Mouse (Mus musculus) thymus, adult 2 months (tissue): ENCODE measurements at regions not wholly inside any gene's neighbourhood (a gene's known extent, or its start where the extent isn't known, plus 50 kb on each side); places are given as distances from the start of the nearest gene placed in this dataset.
A peak's percentile ranks its signal among the peaks of the same experiment; 100 is the strongest.

Source experiments
- DNase-seq: peaks from one replicate; pipeline ENCODE4 v3.0.0; 2021
- H3K27ac ChIP-seq: fragments of 200-500 bp; 2 replicates; pipeline ENCODE4 v1.5.1; 2012; ENCODE audit warnings: low read length, control low read depth; ENCODE audit not compliant: control insufficient read depth, insufficient read depth
- H3K27me3 ChIP-seq: fragments of 200-500 bp; 2 replicates; pipeline ENCODE4 v1.6.1; 2012; ENCODE audit warnings: mild to moderate bottlenecking, low read length, moderate library complexity, mixed read lengths; ENCODE audit not compliant: control insufficient read depth, insufficient read depth
- H3K36me3 ChIP-seq: fragments of 200-500 bp; 2 replicates; pipeline ENCODE4 v1.6.1; 2012; ENCODE audit warnings: mild to moderate bottlenecking, low read length, moderate library complexity; ENCODE audit not compliant: control insufficient read depth, insufficient read depth
- H3K4me1 ChIP-seq: fragments of 200-500 bp; replicated peaks from 2 replicates; pipeline ENCODE4 v1.6.1; 2012; ENCODE audit warnings: low read length; ENCODE audit not compliant: control insufficient read depth, insufficient read depth
- H3K4me3 ChIP-seq: fragments of 200-500 bp; 2 replicates; pipeline ENCODE4 v1.5.1; 2012; ENCODE audit warnings: mild to moderate bottlenecking, low read length, control low read depth, moderate library complexity; ENCODE audit not compliant: control insufficient read depth, insufficient read depth
- CTCF ChIP-seq: fragments of 200-500 bp; IDR thresholded peaks from 2 replicates; pipeline ENCODE4 v1.5.1; 2012; ENCODE audit warnings: mild to moderate bottlenecking, control low read depth, low read length, moderate library complexity, borderline replicate concordance; ENCODE audit not compliant: control insufficient read depth, poor library complexity, insufficient read depth; ENCODE audit errors: extremely low read depth
- POLR2A ChIP-seq: fragments of 200-500 bp; IDR thresholded peaks from 2 replicates; pipeline ENCODE4 v1.6.1; 2012; ENCODE audit warnings: mild to moderate bottlenecking, low read length, control low read depth, moderate library complexity; ENCODE audit not compliant: control insufficient read depth, poor library complexity, insufficient read depth; ENCODE audit errors: extremely low read depth
- WGBS: fragments of 180-500 bp; shearing (Covaris S2); methylation state at CpG from one replicate; pipeline ENCODE4 v1.1.7; 2018; 5-methylcytosine and 5-hydroxymethylcytosine counted together

GRCm38 (mm10) chr13:44360725-44361290, 368.5 kb upstream of the Jarid2 start:
- DNase-seq = no peak
- H3K36me3 ChIP-seq = no peaks in the 10 kb centered on the region
- TF ChIP-seq CTCF = no peak
- H3K4me3 ChIP-seq = no peak overlapping the region
- no peak overlapping the region for H3K27ac ChIP-seq
- H3K27me3 ChIP-seq = no peaks in the 10 kb centered on the region
- H3K4me1 ChIP-seq = peaks cover 7% of the 10 kb centered on the region
- WGBS = 92% methylated on average over 15 of the region's 15 CpGs

- no peak for TF ChIP-seq POLR2A
- TF ChIP-seq CTCF = no peak
- H3K27me3 ChIP-seq = no peaks in the 10 kb centered on the region
- no peak for DNase-seq
- H3K4me3 ChIP-seq = no peak overlapping the region
- 96% methylated on average over 15 of the region's 15 CpGs for WGBS
- no peak overlapping the region for H3K27ac ChIP-seq
- H3K4me1 ChIP-seq = peaks cover 4% of the 10 kb centered on the region
- no peaks in the 10 kb centered on the region for H3K36me3 ChIP-seq
Observed at GRCm38 (mm10) chr13:44362293-44363005, 366.8 kb upstream of the Jarid2 start.

- Histone ChIP-seq H3K27me3 (no peaks in the 10 kb centered on the region), H3K36me3 (no peaks in the 10 kb centered on the region), H3K4me1 (peaks cover 4% of the 10 kb centered on the region), H3K4me3 (no peak overlapping the region), H3K27ac (no peak overlapping the region)
- 67% methylated on average over 2 of the region's 2 CpGs for WGBS
- TF ChIP-seq CTCF (no peak), POLR2A (no peak)
- no peak for DNase-seq
Observed at GRCm38 (mm10) chr13:44363016-44363415, 366.3 kb upstream of the Jarid2 start.

DNA sequence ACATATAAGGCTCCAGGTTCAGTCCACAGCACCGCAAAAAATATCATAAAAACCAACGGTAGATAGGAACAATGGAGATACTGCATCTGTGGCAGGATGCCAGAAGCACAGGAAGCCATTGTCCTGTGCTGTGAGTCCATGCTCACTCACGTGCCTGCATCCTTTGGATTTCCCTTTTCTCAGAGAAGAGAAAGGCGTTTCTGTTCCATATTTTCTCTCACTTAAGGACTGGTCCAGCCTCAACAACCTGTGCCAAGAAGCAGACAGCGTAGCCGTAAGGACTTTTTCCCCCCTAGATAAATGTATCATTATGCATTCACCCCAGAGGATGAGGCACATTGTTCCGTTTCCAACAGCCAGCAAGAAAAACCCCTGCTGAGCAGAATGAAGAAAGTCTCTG, 360.0 kb upstream of the Jarid2 start:
- no peaks in the 10 kb centered on the region for H3K27me3 ChIP-seq
- DNase-seq = no peak
- 90% methylated on average over 7 of the region's 7 CpGs for WGBS
- H3K4me3 ChIP-seq = no peak overlapping the region
- no peak for TF ChIP-seq CTCF
- no peak for TF ChIP-seq POLR2A
- H3K27ac ChIP-seq = no peak overlapping the region
- H3K36me3 ChIP-seq = no peaks in the 10 kb centered on the region
- H3K4me1 ChIP-seq = peaks cover 4% of the 10 kb centered on the region

GRCm38 (mm10) chr13:44372361-44372877, 356.9 kb upstream of the Jarid2 start:
- Histone ChIP-seq H3K4me3 (no peak overlapping the region), H3K4me1 (peaks cover 24% of the 10 kb centered on the region), H3K36me3 (no peaks in the 10 kb centered on the region), H3K27ac (no peak overlapping the region), H3K27me3 (no peaks in the 10 kb centered on the region)
- TF ChIP-seq CTCF = no peak
- no peak for TF ChIP-seq POLR2A
- no peak for DNase-seq
- WGBS = 65% methylated on average over 6 of the region's 6 CpGs

DNA sequence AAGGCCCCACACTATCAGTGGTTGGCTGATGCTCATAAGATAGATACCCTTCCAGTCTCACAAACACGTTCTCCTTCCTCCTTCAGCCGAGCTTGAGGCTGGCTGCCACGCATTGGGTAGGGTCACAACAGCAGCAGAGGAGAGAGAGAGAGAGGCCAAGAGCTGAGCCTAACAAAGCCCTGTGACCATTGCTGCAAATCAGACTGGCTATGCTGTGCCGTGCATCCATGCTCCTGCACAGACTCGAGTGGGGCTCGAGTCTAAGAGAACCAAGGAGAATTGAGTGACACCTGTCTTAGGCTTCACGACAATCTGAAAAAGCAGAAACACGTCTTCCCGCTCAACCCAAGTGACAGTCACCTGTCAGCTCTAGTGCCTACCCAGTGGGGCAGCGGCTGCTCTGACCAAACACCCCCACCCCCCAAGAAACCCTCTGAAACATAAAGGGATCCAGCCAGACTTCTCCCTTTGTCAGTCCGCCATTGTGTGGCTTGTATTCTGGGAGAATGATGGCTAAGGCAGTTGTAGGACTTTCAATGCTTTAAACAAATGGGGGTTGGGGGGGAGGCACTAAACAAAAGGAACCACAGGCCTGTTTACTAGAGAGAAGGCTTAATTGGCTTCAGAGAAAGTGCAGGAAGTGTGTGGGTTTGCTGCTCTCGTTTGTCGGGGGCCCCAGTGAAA, 353.7 kb upstream of the Jarid2 start:
- no peak overlapping the region for H3K4me3 ChIP-seq

More for the DNA sequence above, 353.7 kb upstream of the Jarid2 start:
- H3K36me3 ChIP-seq = no peaks in the 10 kb centered on the region
- H3K4me1 ChIP-seq = peaks cover 24% of the 10 kb centered on the region
- 36% methylated on average over 13 of the region's 13 CpGs for WGBS
- no peak for TF ChIP-seq POLR2A
- no peak for TF ChIP-seq CTCF
- no peak for DNase-seq
- no peaks in the 10 kb centered on the region for H3K27me3 ChIP-seq
- H3K27ac ChIP-seq = 0 out of 2 replicates have a peak overlapping the region, but pooled peaks have one; percentile 35
